Comparison of ENCODE assay signal across 8 mouse cellular contexts in genomic region chr16:78301831-78302677, GRCm38 (mm10). TPM values are rescaled to one million over a fixed set of nuclear protein-coding genes. Genes with fewer than 3 reads are reported as not detected.
DNase-seq lines count a peak whose midpoint lies in the region; ATAC-seq and TF ChIP-seq lines count a peak whose summit lies in the region.

No protein-coding gene starts in this region.

- intact Hi-C loops in gastrocnemius, postnatal 14 days (cut with DNase I; ENCODE audit: low total_unique reads), result no loop called here

- TF ChIP-seq EP300 in heart, postnatal 0 days (IDR thresholded peaks at IDR 0.05; ENCODE audit: low read depth), result no peak

- ATAC-seq in common myeloid progenitor, adult 5-6 weeks (replicated peaks; ENCODE audit: low read depth, poor library complexity, severe bottlenecking), result peak; percentile 36
- ATAC-seq in heart, postnatal 0 days (ENCODE audit: insufficient read depth, low read depth), result peak; percentile 37

- peak overlapping the region; percentile 65 for H3K27ac ChIP-seq in heart, postnatal 0 days (ENCODE audit: low read depth)
- H3K27ac ChIP-seq in midbrain, embryonic 10.5 days (replicated peaks), result peak overlapping the region; percentile 98

- peak overlapping the region; percentile 77 for H3K4me2 ChIP-seq in heart, postnatal 0 days (ENCODE audit: low read depth, low read length)

- peaks cover 41% of the 10 kb centered on the region for H3K4me1 ChIP-seq in E14TG2a.4 (replicated peaks; ENCODE audit: low read depth, low read length)
- H3K4me1 ChIP-seq in heart, postnatal 0 days (ENCODE audit: control insufficient read depth, insufficient read depth), result peaks cover 11% of the 10 kb centered on the region
- peaks cover 24% of the 10 kb centered on the region for H3K4me1 ChIP-seq in midbrain, embryonic 10.5 days

- peak; percentile 6 for DNase-seq in gastrocnemius, adult 18-20 months (ENCODE audit: low spot score)
- DNase-seq in gastrocnemius, postnatal 14 days, result no peak
- no peak for DNase-seq in heart, postnatal 0 days (ENCODE audit: low spot score)
- peak; percentile 7 to 57 for DNase-seq in kidney, postnatal 25 days
- no peak for DNase-seq in midbrain, embryonic 10.5 days (ENCODE audit: low spot score)
- peak; percentile 63 for DNase-seq in thymus, postnatal 4 days

- under 1% methylated on average over 63 of the region's 65 CpGs for WGBS in heart, postnatal 0 days
- under 1% methylated on average over 65 of the region's 65 CpGs for WGBS in midbrain, embryonic 10.5 days

- peak overlapping the region; percentile 75 for H3K9ac ChIP-seq in heart, postnatal 0 days (replicated peaks; ENCODE audit: low read depth, low read length)

- no peak for TF ChIP-seq CTCF in E14TG2a.4 (conservative IDR thresholded peaks at IDR 0.05; ENCODE audit: low read length)
- no peak for TF ChIP-seq CTCF in heart, postnatal 0 days (IDR thresholded peaks at IDR 0.05; ENCODE audit: low read depth)

- peak overlapping the region; percentile 92 for H3K4me3 ChIP-seq in E14TG2a.4 (replicated peaks; ENCODE audit: low read length)
- H3K4me3 ChIP-seq in heart, postnatal 0 days (ENCODE audit: low read depth, low read length), result peak overlapping the region; percentile 64
- peak overlapping the region; percentile 99 for H3K4me3 ChIP-seq in midbrain, embryonic 10.5 days

- no peaks in the 10 kb centered on the region for H3K9me3 ChIP-seq in E14TG2a.4 (ENCODE audit: low read length)
- H3K9me3 ChIP-seq in heart, postnatal 0 days (replicated peaks; ENCODE audit: control insufficient read depth, low read length), result no peaks in the 10 kb centered on the region
- H3K9me3 ChIP-seq in midbrain, embryonic 10.5 days (replicated peaks), result no peaks in the 10 kb centered on the region

- peaks cover 26% of the 10 kb centered on the region for H3K27me3 ChIP-seq in E14TG2a.4 (ENCODE audit: insufficient read depth, low read length)
- H3K27me3 ChIP-seq in heart, postnatal 0 days (ENCODE audit: control insufficient read depth, insufficient read depth, low read length), result no peaks in the 10 kb centered on the region
- no peaks in the 10 kb centered on the region for H3K27me3 ChIP-seq in midbrain, embryonic 10.5 days (ENCODE audit: low read depth, poor library complexity, severe bottlenecking)

- no peaks in the 10 kb centered on the region; the same call in 1 of the 2 replicates for H3K36me3 ChIP-seq in E14TG2a.4 (ENCODE audit: insufficient read depth, low read length)
- H3K36me3 ChIP-seq in heart, postnatal 0 days (replicated peaks; ENCODE audit: control insufficient read depth, insufficient read depth, low read length), result no peaks in the 10 kb centered on the region
- peaks cover 36% of the 10 kb centered on the region for H3K36me3 ChIP-seq in midbrain, embryonic 10.5 days

RNA-seq across cellular contexts. Expression of gene Cxadr, which starts 0.8 kb away (rescaled TPM):
- total RNA-seq in gastrocnemius, adult 18-20 months (2021), result under 1 TPM; 0.57 to 0.71 TPM
- under 1 TPM; 0.29 to 0.84 TPM for total RNA-seq in gastrocnemius, postnatal 14 days (2021)
- total RNA-seq in common myeloid progenitor, adult 5-6 weeks (2017), result 0.32 TPM in 1 of 2 replicates, not detected in the other
- total RNA-seq in heart, postnatal 0 days (2014; rRNA removed; ENCODE audit: low replicate concordance), result 37.1 and 79.9 TPM in 2 replicates
- polyA plus RNA-seq in heart, postnatal 0 days (2015; fragmentation: Nextera tagmentation; extraction: Ambion mirVana), result 22.6 and 23.3 TPM in 2 replicates
- polyA plus RNA-seq in midbrain, embryonic 10.5 days (2016; fragmentation: Nextera tagmentation; extraction: Ambion mirVana), result 59.9 and 75.6 TPM in 2 replicates

Comparison
In these comparisons a context has a peak if more than half of its experiments do, and no peak if none do; other contexts are left out.
1. DNase-seq: peak in gastrocnemius, adult 18-20 months (single experiment), kidney, postnatal 25 days (2 of 2) and thymus, postnatal 4 days (single experiment); none in gastrocnemius, postnatal 14 days (single experiment), heart, postnatal 0 days (single experiment) and midbrain, embryonic 10.5 days (single experiment).
2. RNA of gene Cxadr, which starts 0.8 kb away (total RNA-seq): 37.1 to 79.9 TPM in heart, postnatal 0 days; 0.29 to 0.84 TPM in gastrocnemius, postnatal 14 days, 0.57 to 0.71 TPM in gastrocnemius, adult 18-20 months and 0.32 TPM in common myeloid progenitor, adult 5-6 weeks; every median in the first group is over 10 times any median in the second.
3. Peak in every context shown above with its lines, with median percentiles within 50 percentile points of each other: H3K4me3 ChIP-seq.